Mouse (Mus musculus): ENCODE results near the gene Krtcap3. TPM values are rescaled to one million over a fixed set of nuclear protein-coding genes. Genes with fewer than 3 reads are reported as not detected.

The Krtcap3 gene
- polyA plus RNA-seq, 1 experiment from 2014 or later = 3.9 TPM

Other genes with a start within 250 kb of the Krtcap3 start
- 55.8 and 58.8 TPM in 2 replicates for gene Atraid, start 203.4 kb upstream of the Krtcap3 start, polyA plus RNA-seq (2015; fragmentation: Nextera tagmentation; extraction: Ambion mirVana)
- gene Slc5a6, start 202.8 kb upstream of the Krtcap3 start, polyA plus RNA-seq (2015; fragmentation: Nextera tagmentation; extraction: Ambion mirVana) = 3.1 and 3.7 TPM in 2 replicates
- gene Cad, start 196.9 kb upstream of the Krtcap3 start, polyA plus RNA-seq (2015; fragmentation: Nextera tagmentation; extraction: Ambion mirVana) = 14.1 and 14.6 TPM in 2 replicates
- gene Dnajc5g, start 145.4 kb upstream of the Krtcap3 start, polyA plus RNA-seq (2015; fragmentation: Nextera tagmentation; extraction: Ambion mirVana) = not detected in 2 replicates
- 0.35 and 0.38 TPM in 2 replicates for gene Slc30a3, start 143.5 kb upstream of the Krtcap3 start, polyA plus RNA-seq (2015; fragmentation: Nextera tagmentation; extraction: Ambion mirVana)
- gene Trim54, start 135.0 kb upstream of the Krtcap3 start, polyA plus RNA-seq (2015; fragmentation: Nextera tagmentation; extraction: Ambion mirVana) = 0.52 and 1.0 TPM in 2 replicates
- not detected in 2 replicates for gene Ucn, start 112.9 kb upstream of the Krtcap3 start, polyA plus RNA-seq (2015; fragmentation: Nextera tagmentation; extraction: Ambion mirVana)
- 18.8 and 19.5 TPM in 2 replicates for gene Mpv17, start 97.4 kb upstream of the Krtcap3 start, polyA plus RNA-seq (2015; fragmentation: Nextera tagmentation; extraction: Ambion mirVana)
- 0.33 and 0.74 TPM in 2 replicates for gene Gm29609, start 71.8 kb upstream of the Krtcap3 start, polyA plus RNA-seq (2015; fragmentation: Nextera tagmentation; extraction: Ambion mirVana)
- 28.8 and 31.5 TPM in 2 replicates for gene Gtf3c2, start 71.5 kb upstream of the Krtcap3 start, polyA plus RNA-seq (2015; fragmentation: Nextera tagmentation; extraction: Ambion mirVana)
- gene Snx17, start 58.5 kb upstream of the Krtcap3 start, polyA plus RNA-seq (2015; fragmentation: Nextera tagmentation; extraction: Ambion mirVana) = 40.2 and 41.6 TPM in 2 replicates
- 41.2 and 47.3 TPM in 2 replicates for gene Eif2b4, start 58.3 kb upstream of the Krtcap3 start, polyA plus RNA-seq (2015; fragmentation: Nextera tagmentation; extraction: Ambion mirVana)
- gene Zfp513, start 49.4 kb upstream of the Krtcap3 start, polyA plus RNA-seq (2015; fragmentation: Nextera tagmentation; extraction: Ambion mirVana) = 2.6 and 3.1 TPM in 2 replicates
- gene Ppm1g, start 31.0 kb upstream of the Krtcap3 start, polyA plus RNA-seq (2015; fragmentation: Nextera tagmentation; extraction: Ambion mirVana) = 110 and 117 TPM in 2 replicates
- gene Nrbp1, start 10.8 kb upstream of the Krtcap3 start, polyA plus RNA-seq (2015; fragmentation: Nextera tagmentation; extraction: Ambion mirVana) = 47.5 and 48.1 TPM in 2 replicates
- 0.23 TPM in 1 of 2 replicates, not detected in the other for gene Gm9970, start 10.5 kb upstream of the Krtcap3 start, polyA plus RNA-seq (2015; fragmentation: Nextera tagmentation; extraction: Ambion mirVana)
- gene Ift172, start 39.4 kb downstream of the Krtcap3 start, polyA plus RNA-seq (2015; fragmentation: Nextera tagmentation; extraction: Ambion mirVana) = 3.9 and 4.5 TPM in 2 replicates
- gene Fndc4, start 44.4 kb downstream of the Krtcap3 start, polyA plus RNA-seq (2015; fragmentation: Nextera tagmentation; extraction: Ambion mirVana) = 4.5 and 4.6 TPM in 2 replicates
- 19.4 and 25.0 TPM in 2 replicates for gene Gckr, start 45.8 kb downstream of the Krtcap3 start, polyA plus RNA-seq (2015; fragmentation: Nextera tagmentation; extraction: Ambion mirVana)
- 12.4 and 12.9 TPM in 2 replicates for gene Zfp512, start 200.7 kb downstream of the Krtcap3 start, polyA plus RNA-seq (2015; fragmentation: Nextera tagmentation; extraction: Ambion mirVana)
- not detected in 2 replicates for gene 4930548H24Rik, start 234.0 kb downstream of the Krtcap3 start, polyA plus RNA-seq (2015; fragmentation: Nextera tagmentation; extraction: Ambion mirVana)
- gene Gpn1, start 243.1 kb downstream of the Krtcap3 start, polyA plus RNA-seq (2015; fragmentation: Nextera tagmentation; extraction: Ambion mirVana) = 16.3 and 18.5 TPM in 2 replicates